Mouse (Mus musculus) neural tube, embryonic 14.5 days (tissue): Measurements from ENCODE around the gene Phip. TPM values are rescaled to one million over a fixed set of nuclear protein-coding genes. Genes with fewer than 3 reads are reported as not detected.

Experiments used
- ATAC-seq: fragments of 200-750 bp; cut with Nextera tagmentation; 2 replicates; pipeline ENCODE4 v1.8.0; 2017; ENCODE audit warnings: low read depth, mild to moderate bottlenecking, moderate TSS enrichment, moderate library complexity
- H3K27ac ChIP-seq: fragments of 300-500 bp; sonication (generic); 2 replicates; pipeline ENCODE4 v1.5.1; 2014; ENCODE audit warnings: low read depth, mild to moderate bottlenecking, control low read depth, low read length, moderate library complexity, mixed read lengths
- H3K27me3 ChIP-seq: fragments of 300-500 bp; sonication (generic); 2 replicates; pipeline ENCODE4 v1.6.1; 2014; ENCODE audit warnings: low read length; ENCODE audit not compliant: control insufficient read depth, insufficient read depth
- H3K36me3 ChIP-seq: fragments of 300-500 bp; sonication (generic); 2 replicates; pipeline ENCODE4 v1.6.1; 2014; ENCODE audit warnings: low read length, mixed read lengths; ENCODE audit not compliant: control insufficient read depth, insufficient read depth
- H3K4me1 ChIP-seq: fragments of 300-500 bp; sonication (generic); 2 replicates; pipeline ENCODE4 v1.6.1; 2014; ENCODE audit warnings: low read length; ENCODE audit not compliant: control insufficient read depth, insufficient read depth
- H3K4me2 ChIP-seq: fragments of 300-500 bp; sonication (generic); 2 replicates; pipeline ENCODE4 v1.6.1; 2014; ENCODE audit warnings: mild to moderate bottlenecking, low read depth, low read length, control low read depth
- H3K4me3 ChIP-seq: fragments of 300-500 bp; sonication (generic); 2 replicates; pipeline ENCODE4 v1.5.1; 2014; ENCODE audit warnings: low read depth, low read length, control low read depth, mixed read lengths
- H3K9ac ChIP-seq: fragments of 300-500 bp; sonication (generic); replicated peaks from 2 replicates; pipeline ENCODE4 v1.6.1; 2014; ENCODE audit warnings: low read depth, mild to moderate bottlenecking, control low read depth, low read length, mixed read lengths
- H3K9me3 ChIP-seq: fragments of 300-500 bp; sonication (generic); 2 replicates; pipeline ENCODE4 v1.6.1; 2016; ENCODE audit warnings: low read length; ENCODE audit not compliant: control insufficient read depth
- WGBS: fragments of 180-500 bp; shearing (Covaris S2); extraction: QIAGEN DNeasy Blood & Tissue Kit; methylation state at CpG from one replicate; pipeline ENCODE4 v1.1.7; 2014; 5-methylcytosine and 5-hydroxymethylcytosine counted together
- polyA plus RNA-seq: library from polyadenylated mRNA; unstranded; fragments of >200 nt; fragmentation: Nextera tagmentation; extraction: Ambion mirVana; gene quantifications from 2 replicates; pipeline ENCODE4 v1.2.1, GENCODE M21; 2014

Gene Phip
- polyA plus RNA-seq, 1 experiment from 2014 or later = 85.3 TPM

DNA sequence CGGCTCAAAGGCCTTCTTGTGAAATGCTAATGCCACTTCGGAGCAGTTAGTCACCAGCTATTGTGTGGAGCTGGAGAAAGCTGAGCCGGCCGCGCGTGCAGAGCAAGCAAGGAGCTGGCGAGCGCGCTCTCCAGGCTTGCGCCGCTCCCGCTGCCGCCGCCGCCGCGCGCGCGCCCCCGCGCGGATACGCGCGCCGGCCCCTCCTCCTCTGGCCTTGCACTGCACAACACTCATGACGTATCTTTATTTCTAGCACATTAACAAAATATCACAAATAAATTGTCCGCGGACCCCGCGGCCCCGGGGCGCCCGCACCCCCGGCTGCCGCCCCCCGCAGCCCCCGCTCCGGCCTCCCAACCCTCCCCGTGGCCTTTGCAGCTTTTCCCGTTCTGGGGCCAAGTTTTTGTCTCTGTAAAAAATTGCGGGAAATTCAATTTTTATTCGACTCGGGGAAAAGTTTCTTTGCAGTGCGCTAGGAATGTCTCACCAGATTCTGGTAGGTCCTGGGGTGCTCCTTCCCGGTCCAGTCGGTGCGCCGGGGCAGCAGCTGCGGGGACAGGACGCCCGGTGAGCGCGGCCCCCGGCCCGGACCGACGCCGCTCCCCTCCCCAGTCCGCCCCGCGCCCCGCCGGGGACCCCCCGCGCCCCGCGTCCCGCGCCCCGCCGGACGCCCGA lies 992 bp downstream of the Phip start:
- under 1% methylated on average over 72 of the region's 75 CpGs for WGBS
- peak; percentile 82 for ATAC-seq

DNA sequence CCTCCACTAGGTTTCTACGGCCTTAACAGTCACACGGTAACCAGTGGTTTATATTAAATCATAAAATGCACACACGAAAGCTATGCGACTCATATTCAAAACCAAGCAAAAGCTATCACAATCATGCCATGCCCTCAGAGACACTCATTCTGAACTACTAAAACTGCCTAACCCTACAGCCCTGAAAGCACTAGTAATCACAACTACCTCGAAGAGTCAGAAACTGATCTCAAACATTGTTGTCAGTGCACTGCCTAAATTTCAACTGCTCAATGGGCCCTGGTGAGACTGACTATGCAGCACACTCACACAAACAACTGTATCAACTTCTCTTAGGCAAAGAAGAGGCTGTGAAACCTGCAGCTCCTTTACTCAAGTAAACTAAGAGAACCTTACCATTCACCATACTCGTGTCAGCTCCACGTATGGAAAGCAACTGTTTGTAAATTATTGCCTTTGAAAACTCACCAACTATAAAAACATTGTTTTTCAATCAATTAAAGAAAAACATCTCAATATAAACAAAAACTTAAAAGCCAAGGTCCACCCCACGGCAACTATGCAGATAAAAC lies 1.9 kb downstream of the Phip start:
- Histone ChIP-seq H3K27ac (peak overlapping the region; percentile 99; the same call in 1 of the 2 replicates), H3K9ac (peak overlapping the region; percentile 95), H3K36me3 (no peaks in the 10 kb centered on the region), H3K4me2 (peak overlapping the region; percentile 65), H3K4me3 (peak overlapping the region; percentile 99), H3K9me3 (no peaks in the 10 kb centered on the region), H3K4me1 (peaks cover 17% of the 10 kb centered on the region; the same call in 1 of the 2 replicates), H3K27me3 (no peaks in the 10 kb centered on the region; the same call in 1 of the 2 replicates)
- no peak for ATAC-seq
- WGBS = 24% methylated on average over 8 of the region's 8 CpGs

More for the DNA sequence above, 992 bp downstream of the Phip start:
- Histone ChIP-seq H3K4me1 (peaks cover 17% of the 10 kb centered on the region; the same call in 1 of the 2 replicates), H3K9me3 (no peaks in the 10 kb centered on the region), H3K9ac (peak overlapping the region; percentile 95), H3K36me3 (no peaks in the 10 kb centered on the region), H3K4me2 (peak overlapping the region; percentile 65), H3K4me3 (peak overlapping the region; percentile 99), H3K27ac (peak overlapping the region; percentile 99), H3K27me3 (no peaks in the 10 kb centered on the region; the same call in 1 of the 2 replicates)

DNA sequence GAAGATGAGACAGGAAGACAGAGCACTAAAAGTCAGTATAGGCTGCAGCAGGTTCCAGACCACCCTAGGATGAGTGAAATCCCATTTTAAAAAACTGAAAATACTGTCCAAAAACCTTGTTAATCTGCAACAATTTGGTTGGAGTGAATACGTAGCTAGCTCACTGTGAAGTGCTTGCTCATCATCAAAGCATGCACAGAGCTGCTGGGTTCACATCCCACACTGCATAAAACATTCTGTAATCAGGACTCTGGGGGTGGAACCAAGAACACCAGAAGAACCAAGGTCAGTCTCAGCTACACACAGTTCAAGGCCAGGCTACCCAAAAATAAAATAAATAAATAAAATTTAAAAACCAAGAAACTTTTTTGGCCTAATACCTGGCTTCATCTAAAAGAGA lies 3.9 kb downstream of the Phip start:
- no peaks in the 10 kb centered on the region; the same call in 1 of the 2 replicates for H3K27me3 ChIP-seq
- no peak overlapping the region for H3K4me3 ChIP-seq
- 54% methylated on average over 1 of the region's 1 CpGs for WGBS
- H3K36me3 ChIP-seq = no peaks in the 10 kb centered on the region
- peak overlapping the region; percentile 22 for H3K4me2 ChIP-seq
- no peak for ATAC-seq
- no peak overlapping the region for H3K9ac ChIP-seq
- H3K9me3 ChIP-seq = no peaks in the 10 kb centered on the region
- peaks cover 12% of the 10 kb centered on the region; the same call in 1 of the 2 replicates for H3K4me1 ChIP-seq
- no peak overlapping the region for H3K27ac ChIP-seq

DNA sequence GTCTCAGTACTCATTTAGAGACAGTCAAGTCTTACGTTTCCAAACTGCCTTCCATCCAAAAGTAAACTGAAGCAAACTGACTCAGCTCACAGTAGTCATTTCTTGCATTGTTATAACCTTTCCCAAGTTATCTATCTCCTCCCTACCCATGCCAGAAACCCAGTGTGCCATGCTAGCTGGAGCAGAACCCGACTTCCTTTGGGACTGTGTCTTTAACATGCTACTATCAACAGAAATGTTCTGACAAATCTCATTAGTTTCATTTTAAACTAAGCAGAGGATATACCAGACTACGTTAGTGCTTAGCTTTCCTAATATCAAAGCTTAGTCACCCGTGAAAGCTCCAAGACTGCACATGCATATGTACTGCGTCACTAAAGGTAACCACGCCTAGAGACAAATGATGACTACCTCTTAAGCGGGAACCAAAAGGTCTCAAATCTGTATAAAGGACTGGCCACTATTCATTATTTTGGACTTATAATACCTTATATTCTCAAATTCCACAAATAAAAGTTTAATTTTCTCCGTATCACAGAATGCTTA lies 8.2 kb downstream of the Phip start:
- Histone ChIP-seq H3K9me3 (no peaks in the 10 kb centered on the region), H3K27me3 (no peaks in the 10 kb centered on the region), H3K27ac (no peak overlapping the region), H3K9ac (no peak overlapping the region), H3K4me3 (no peak overlapping the region), H3K4me2 (no peak overlapping the region), H3K36me3 (no peaks in the 10 kb centered on the region), H3K4me1 (peaks cover 9% of the 10 kb centered on the region; the same call in 1 of the 2 replicates)
- no peak for ATAC-seq
- WGBS = 77% methylated on average over 8 of the region's 8 CpGs

DNA sequence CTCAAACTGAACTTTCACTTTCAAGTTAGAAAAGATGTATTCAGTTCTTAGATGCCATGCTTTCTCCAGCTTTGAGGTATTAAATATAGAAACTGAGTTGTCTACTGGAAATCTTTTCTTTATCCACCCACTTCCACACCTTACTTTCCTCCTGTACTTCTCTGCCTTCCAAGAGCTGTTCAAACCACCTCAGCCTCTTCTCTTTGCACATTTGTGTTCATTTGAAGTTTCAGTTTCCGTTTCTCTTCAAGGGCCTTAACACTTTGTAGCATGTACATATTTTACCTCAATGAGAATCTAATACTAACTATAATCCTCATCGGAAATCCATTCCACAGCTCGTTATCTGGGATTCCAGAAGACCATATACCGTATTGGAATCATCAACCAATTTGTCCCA lies 11.3 kb downstream of the Phip start:
- no peak for ATAC-seq
- Histone ChIP-seq H3K27me3 (no peaks in the 10 kb centered on the region), H3K4me3 (no peak overlapping the region), H3K4me1 (no peaks in the 10 kb centered on the region), H3K4me2 (no peak overlapping the region), H3K36me3 (no peaks in the 10 kb centered on the region), H3K9ac (no peak overlapping the region), H3K27ac (no peak overlapping the region), H3K9me3 (no peaks in the 10 kb centered on the region)
- 97% methylated on average over 4 of the region's 4 CpGs for WGBS

DNA sequence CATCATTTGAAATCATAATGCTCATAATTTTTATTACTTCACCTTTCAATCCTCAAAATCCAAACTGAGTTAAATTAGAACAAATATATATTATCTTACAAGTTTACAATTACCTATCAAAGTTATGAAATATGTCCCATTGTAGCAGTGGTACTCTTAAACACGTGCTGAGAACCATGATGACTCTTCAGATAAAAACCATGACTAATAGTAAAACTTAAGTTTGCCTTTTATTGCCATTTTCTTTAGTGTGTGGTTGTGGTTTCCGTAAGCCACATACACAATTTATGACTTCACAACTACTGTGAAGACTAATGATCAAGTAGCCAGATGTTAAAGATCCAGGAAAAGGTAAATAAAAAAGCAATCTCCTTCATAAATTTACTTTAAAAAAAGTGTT lies 14.0 kb downstream of the Phip start:
- ATAC-seq = no peak
- Histone ChIP-seq H3K9me3 (no peaks in the 10 kb centered on the region), H3K36me3 (0 out of 2 replicates have a peak, but pooled peaks cover 9% of the 10 kb centered on the region), H3K9ac (no peak overlapping the region), H3K4me2 (no peak overlapping the region), H3K27ac (no peak overlapping the region), H3K27me3 (no peaks in the 10 kb centered on the region), H3K4me3 (no peak overlapping the region), H3K4me1 (no peaks in the 10 kb centered on the region)
- 69% methylated on average over 2 of the region's 2 CpGs for WGBS

DNA sequence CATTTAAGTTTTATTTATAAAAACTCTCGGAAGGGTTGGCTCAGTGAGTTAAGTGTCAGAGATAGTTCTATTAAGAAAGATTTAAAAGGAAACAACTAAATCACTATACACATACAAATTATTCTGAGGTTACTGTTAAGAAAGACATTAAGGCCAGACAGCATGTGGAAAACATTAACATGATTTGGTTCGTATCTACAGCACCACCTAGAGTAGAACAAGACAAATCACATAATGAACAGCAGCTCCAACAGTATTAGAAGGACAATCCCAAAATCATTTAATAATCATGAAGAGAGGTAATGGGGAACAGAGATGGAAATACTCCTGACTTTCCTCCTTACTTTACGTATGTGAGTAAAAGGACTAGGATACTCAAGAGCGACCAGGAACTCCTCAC lies 20.0 kb downstream of the Phip start:
- Histone ChIP-seq H3K4me1 (no peaks in the 10 kb centered on the region), H3K4me3 (no peak overlapping the region), H3K9me3 (no peaks in the 10 kb centered on the region), H3K9ac (no peak overlapping the region), H3K36me3 (peaks cover 17% of the 10 kb centered on the region; the same call in 1 of the 2 replicates), H3K27me3 (no peaks in the 10 kb centered on the region), H3K4me2 (no peak overlapping the region), H3K27ac (no peak overlapping the region)
- WGBS = 79% methylated on average over 4 of the region's 4 CpGs
- no peak for ATAC-seq

DNA sequence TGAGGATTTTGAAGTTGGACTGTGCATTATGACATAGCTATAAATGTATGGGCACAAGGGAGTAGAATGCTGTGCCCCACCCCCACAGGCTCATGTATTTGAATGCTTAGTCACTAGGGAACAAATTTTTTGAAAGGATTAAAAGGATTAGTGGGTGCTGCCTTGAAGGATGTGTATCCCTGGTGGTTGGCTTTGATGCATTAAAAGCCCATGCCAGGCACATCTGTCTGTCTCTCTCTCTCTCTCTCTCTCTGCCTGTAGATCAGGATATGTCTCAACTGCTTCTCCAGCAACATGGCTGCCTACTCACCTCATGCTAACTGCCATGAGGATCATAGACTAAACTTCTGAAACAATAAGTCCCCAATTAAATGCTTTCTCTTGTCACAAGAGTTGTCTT lies 23.0 kb downstream of the Phip start:
- no peak overlapping the region for H3K4me3 ChIP-seq
- H3K4me2 ChIP-seq = no peak overlapping the region
- peaks cover 14% of the 10 kb centered on the region; the same call in 1 of the 2 replicates for H3K36me3 ChIP-seq
- no peak overlapping the region for H3K9ac ChIP-seq
- no peaks in the 10 kb centered on the region for H3K27me3 ChIP-seq
- H3K27ac ChIP-seq = no peak overlapping the region
- ATAC-seq = no peak
- no peaks in the 10 kb centered on the region for H3K9me3 ChIP-seq
- H3K4me1 ChIP-seq = no peaks in the 10 kb centered on the region

DNA sequence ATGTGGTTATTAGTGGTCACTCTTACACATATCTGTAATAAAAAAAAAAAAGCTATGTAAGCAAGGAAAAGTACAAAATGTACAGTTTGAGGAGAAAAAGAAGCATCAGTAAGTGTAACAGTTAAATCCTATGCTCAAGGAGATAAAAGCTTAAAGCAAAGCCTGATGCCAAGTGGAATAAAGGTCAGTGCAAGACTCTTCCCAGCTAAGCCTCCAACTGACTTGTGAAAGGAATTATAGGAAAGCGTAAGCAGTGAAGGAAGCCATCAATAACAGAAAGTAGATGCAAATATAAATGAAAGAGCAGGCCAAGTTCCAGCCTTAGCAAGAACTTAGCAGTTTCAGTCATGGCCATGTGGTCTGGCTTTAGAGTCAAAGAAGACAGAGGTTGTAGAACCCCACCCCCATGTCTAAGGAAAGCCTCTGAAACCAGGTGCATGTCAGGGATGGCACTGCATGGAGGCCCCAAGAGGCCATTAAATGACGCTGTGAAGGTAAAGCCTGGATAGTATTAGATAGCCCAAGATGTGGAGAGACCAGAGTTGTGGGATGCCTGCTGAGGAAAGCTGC lies 23.8 kb downstream of the Phip start:
- no peak overlapping the region for H3K4me2 ChIP-seq
- 84% methylated on average over 2 of the region's 2 CpGs for WGBS
- H3K4me1 ChIP-seq = no peaks in the 10 kb centered on the region

More for the DNA sequence above, 23.8 kb downstream of the Phip start:
- no peaks in the 10 kb centered on the region for H3K27me3 ChIP-seq
- H3K4me3 ChIP-seq = no peak overlapping the region
- H3K27ac ChIP-seq = no peak overlapping the region
- ATAC-seq = no peak
- H3K9me3 ChIP-seq = no peaks in the 10 kb centered on the region
- no peak overlapping the region for H3K9ac ChIP-seq
- peaks cover 8% of the 10 kb centered on the region; the same call in 1 of the 2 replicates for H3K36me3 ChIP-seq
